Mouse (Mus musculus) midbrain, postnatal 0 days (tissue): ENCODE measurements around the gene Tex2. TPM values are rescaled to one million over a fixed set of nuclear protein-coding genes. Genes with fewer than 3 reads are reported as not detected.
"Not testable (repeated sequence)": the region's sequence is repeated elsewhere in the genome, so short reads cannot be mapped to it uniquely, and the experiment has no call there.

Experiments used
- ATAC-seq: fragments of 200-750 bp; cut with Nextera tagmentation; 2 replicates; pipeline ENCODE4 v1.8.0; 2017; ENCODE audit warnings: moderate number of reproducible peaks, mild to moderate bottlenecking, moderate TSS enrichment, moderate library complexity; ENCODE audit not compliant: low FRiP score
- DNase-seq: peaks from one replicate; pipeline ENCODE4 v3.0.0-alpha.2; 2015; ENCODE audit warnings: low spot score
- H3K27ac ChIP-seq: fragments of 300-500 bp; sonication (generic); 2 replicates; pipeline ENCODE4 v1.5.1; 2014; ENCODE audit warnings: low read depth, mild to moderate bottlenecking, low read length, mixed read lengths
- H3K27me3 ChIP-seq: fragments of 300-500 bp; sonication (generic); 2 replicates; pipeline ENCODE4 v1.6.1; 2014; ENCODE audit warnings: low read length, control low read depth, mixed read lengths; ENCODE audit not compliant: insufficient read depth
- H3K36me3 ChIP-seq: fragments of 300-500 bp; sonication (generic); 2 replicates; pipeline ENCODE4 v1.6.1; 2014; ENCODE audit warnings: low read length, control low read depth, mixed read lengths; ENCODE audit not compliant: insufficient read depth
- H3K4me1 ChIP-seq: fragments of 300-500 bp; sonication (generic); 2 replicates; pipeline ENCODE4 v1.6.1; 2014; ENCODE audit warnings: mild to moderate bottlenecking, control low read depth, antibody characterized with exemption, low read length, mixed read lengths; ENCODE audit not compliant: insufficient read depth
- H3K4me2 ChIP-seq: fragments of 300-500 bp; sonication (generic); 2 replicates; pipeline ENCODE4 v1.6.1; 2014; ENCODE audit warnings: low read depth, mild to moderate bottlenecking, low read length, mixed read lengths; ENCODE audit not compliant: poor library complexity, severe bottlenecking
- H3K4me3 ChIP-seq: fragments of 300-500 bp; sonication (generic); 2 replicates; pipeline ENCODE4 v1.5.1; 2014; ENCODE audit warnings: low read depth, mild to moderate bottlenecking, low read length, moderate library complexity
- H3K9ac ChIP-seq: fragments of 300-500 bp; sonication (generic); replicated peaks from 2 replicates; pipeline ENCODE4 v1.6.1; 2014; ENCODE audit warnings: mild to moderate bottlenecking, low read length, moderate library complexity, mixed read lengths; ENCODE audit not compliant: poor library complexity, severe bottlenecking
- H3K9me3 ChIP-seq: fragments of 300-500 bp; sonication (generic); 2 replicates; pipeline ENCODE4 v1.6.1; 2016; ENCODE audit warnings: low read length, control low read depth
- CTCF ChIP-seq: IDR thresholded peaks from 2 replicates; pipeline ENCODE4 v1.5.1; 2016; ENCODE audit warnings: antibody characterized with exemption, mild to moderate bottlenecking
- WGBS: fragments of 180-500 bp; shearing (Covaris S2); extraction: QIAGEN DNeasy Blood & Tissue Kit; methylation state at CpG from one replicate; pipeline ENCODE4 v1.1.7; 2014; 5-methylcytosine and 5-hydroxymethylcytosine counted together
- polyA plus RNA-seq: library from polyadenylated mRNA; unstranded; fragments of >200 nt; fragmentation: Nextera tagmentation; extraction: Ambion mirVana; gene quantifications from 2 replicates; pipeline ENCODE4 v1.2.1, GENCODE M21; 2015
- total RNA-seq: library from RNA; depleted of rRNA; stranded (reverse); fragments of >200 nt; gene quantifications from 2 replicates; pipeline ENCODE4 v1.2.3, GENCODE M21; 2014

Tex2 gene
- total and polyA plus RNA-seq, 2 experiments from 2014 or later, result 36.3 to 69.5 TPM

DNA sequence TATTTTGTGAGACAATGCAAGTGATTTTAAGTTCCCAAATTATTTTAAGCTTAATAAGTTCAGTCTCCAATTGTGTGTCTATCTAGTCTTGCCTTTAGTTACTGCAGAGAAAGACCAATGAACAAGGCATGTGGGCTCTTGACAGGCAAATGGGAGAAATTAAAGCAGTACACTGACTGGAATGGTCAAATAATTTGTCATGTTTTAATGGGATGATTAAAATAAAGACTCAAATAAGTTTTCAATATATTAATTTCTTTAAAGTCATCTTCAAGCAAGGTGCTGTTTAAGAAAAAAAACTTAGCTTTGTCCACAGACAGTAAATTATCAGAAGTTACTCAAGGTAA lies 111.1 kb downstream of the Tex2 start:
- Histone ChIP-seq H3K27me3 (no peaks in the 10 kb centered on the region), H3K9ac (no peak overlapping the region), H3K4me3 (no peak overlapping the region), H3K27ac (no peak overlapping the region), H3K4me2 (peak overlapping the region; percentile 83; the same call in 1 of the 2 replicates), H3K4me1 (no peaks in the 10 kb centered on the region), H3K36me3 (no peaks in the 10 kb centered on the region), H3K9me3 (no peaks in the 10 kb centered on the region)
- DNase-seq (no peak), ATAC-seq (no peak)
- TF ChIP-seq CTCF, result no peak

DNA sequence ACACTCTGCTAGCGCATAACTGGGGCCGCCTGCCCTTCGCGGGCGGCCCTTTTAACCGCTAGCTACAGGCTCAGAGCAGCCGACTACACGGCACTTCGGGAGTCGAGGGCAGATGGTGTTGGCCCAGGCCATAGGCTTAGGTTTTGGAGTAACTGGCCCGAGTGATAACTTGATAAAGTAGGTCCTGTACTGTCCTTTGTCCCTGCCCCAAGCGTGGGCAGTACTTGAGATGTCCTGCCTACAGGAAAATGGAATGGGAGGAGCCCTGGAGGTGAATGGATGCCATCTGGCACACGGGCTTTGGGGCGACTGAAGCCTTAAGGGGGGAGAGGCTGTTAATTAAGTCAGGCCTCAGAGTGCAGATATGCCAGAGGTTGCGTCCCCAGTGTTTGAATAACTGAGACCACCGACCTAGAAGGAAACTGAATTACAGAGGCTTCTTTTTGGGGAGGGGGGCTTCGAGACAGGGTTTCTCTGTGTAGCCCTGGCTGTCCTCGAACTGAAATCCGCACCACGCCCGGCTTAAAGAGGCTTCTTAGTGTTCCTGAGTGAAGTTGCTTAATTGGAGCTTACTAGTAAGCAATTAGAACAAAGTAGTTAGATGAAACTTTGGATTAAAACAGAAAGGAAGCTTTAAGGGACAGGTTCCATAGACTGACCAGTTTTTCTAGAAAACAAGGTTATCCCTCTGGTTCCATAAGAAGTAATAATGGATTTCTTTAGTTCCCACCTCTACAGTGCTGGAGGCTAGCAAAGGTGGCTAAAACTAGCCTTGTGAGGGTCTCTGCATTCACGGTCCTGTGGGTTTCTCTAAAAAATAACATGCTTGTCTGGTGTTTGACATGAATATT lies 111.7 kb downstream of the Tex2 start:
- Histone ChIP-seq H3K4me1 (no peaks in the 10 kb centered on the region), H3K4me3 (peak overlapping the region; percentile 81), H3K27me3 (no peaks in the 10 kb centered on the region), H3K4me2 (peak overlapping the region; percentile 83), H3K36me3 (no peaks in the 10 kb centered on the region), H3K9me3 (no peaks in the 10 kb centered on the region), H3K9ac (peak overlapping the region; percentile 91), H3K27ac (peak overlapping the region; percentile 94)
- WGBS, result under 1% methylated on average over 22 of the region's 22 CpGs
- ATAC-seq (peak; percentile 67), DNase-seq (peak; percentile 79)
- no peak for TF ChIP-seq CTCF

DNA sequence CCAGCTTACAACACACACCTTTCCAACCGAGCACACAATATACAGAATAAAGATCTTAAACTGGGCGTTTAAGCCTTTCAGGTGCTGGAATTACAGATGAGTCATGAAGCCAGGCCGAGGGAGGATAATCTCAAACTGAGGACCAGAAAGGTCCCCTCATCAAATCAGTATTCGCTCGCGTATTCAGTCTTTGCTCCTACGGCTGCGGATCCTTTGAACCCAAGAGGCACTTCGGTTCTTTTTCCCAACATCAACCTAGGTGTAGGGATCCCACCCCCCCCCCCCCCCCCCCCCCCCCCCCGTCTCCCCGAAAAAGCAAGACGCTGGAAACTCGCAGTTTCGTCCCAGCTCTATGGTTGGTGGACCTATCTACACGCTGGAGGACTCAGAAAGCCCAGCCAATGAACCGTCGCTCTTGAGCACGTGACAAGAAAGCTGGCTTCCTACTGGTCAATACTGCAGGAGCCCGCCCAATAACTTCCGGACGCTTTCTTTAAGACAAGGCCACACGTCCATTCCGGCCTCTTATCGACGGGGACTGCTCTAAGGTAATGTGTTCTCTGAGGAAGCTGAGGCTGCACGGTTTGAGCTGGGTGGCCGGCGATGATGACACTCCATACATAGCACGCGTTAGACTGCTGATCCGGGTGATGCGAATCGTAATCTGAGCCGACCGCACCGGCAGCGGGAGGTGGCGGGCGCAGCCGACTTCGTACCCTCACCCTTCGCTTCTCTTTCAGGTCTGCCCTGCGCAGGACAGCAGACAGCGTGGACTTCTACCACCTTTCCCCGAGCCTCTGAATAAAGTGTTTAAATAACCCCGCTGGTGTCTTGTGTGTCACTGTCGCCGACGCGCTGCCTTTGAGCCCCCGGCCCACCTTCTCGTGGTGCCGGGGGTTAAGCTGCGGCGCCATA lies 112.6 kb downstream of the Tex2 start:
- Histone ChIP-seq H3K4me3 (peak overlapping the region; percentile 81), H3K27ac (peak overlapping the region; percentile 94), H3K9me3 (no peaks in the 10 kb centered on the region), H3K9ac (peak overlapping the region; percentile 91), H3K4me2 (peak overlapping the region; percentile 83), H3K36me3 (no peaks in the 10 kb centered on the region), H3K4me1 (no peaks in the 10 kb centered on the region), H3K27me3 (no peaks in the 10 kb centered on the region)
- ATAC-seq (peak; percentile 97), DNase-seq (peak; percentile 100)
- under 1% methylated on average over 50 of the region's 55 CpGs for WGBS
- no peak for TF ChIP-seq CTCF

DNA sequence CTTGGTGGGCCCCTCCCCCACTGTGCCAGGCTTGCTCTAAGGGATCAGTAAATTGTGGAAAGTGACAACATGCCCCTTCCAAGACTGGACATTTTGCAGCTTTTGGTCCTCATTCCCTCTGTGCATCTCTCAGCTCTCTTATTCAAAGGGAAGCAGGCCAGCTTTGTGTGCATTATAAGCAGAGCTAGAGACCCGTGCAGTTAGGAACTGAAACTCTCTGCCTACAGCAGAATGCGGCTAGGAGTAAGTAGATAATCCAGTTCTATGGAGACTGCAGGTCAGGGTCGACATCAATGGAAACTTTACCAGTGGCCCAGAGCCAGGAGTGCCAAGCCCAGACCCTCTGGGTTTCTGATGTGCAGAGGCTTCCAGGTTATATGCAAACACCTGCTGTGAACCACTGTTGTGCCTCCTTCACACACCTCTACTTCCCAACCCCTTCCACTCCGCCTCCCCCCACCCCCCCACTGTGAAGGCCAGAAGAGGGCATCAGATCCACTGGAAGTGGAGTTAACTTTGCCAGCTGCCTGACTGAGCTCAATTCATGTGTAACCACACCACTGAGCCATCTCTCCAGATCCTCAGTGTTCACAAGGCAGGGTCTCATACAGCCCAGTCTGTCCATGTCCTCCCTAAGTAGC lies 114.4 kb downstream of the Tex2 start:
- Histone ChIP-seq H3K9ac (no peak overlapping the region), H3K4me3 (no peak overlapping the region), H3K4me2 (no peak overlapping the region), H3K4me1 (no peaks in the 10 kb centered on the region), H3K9me3 (no peaks in the 10 kb centered on the region), H3K36me3 (no peaks in the 10 kb centered on the region), H3K27ac (no peak overlapping the region), H3K27me3 (no peaks in the 10 kb centered on the region)
- WGBS, result 8% methylated on average over 4 of the region's 4 CpGs
- ATAC-seq, result no peak
- TF ChIP-seq CTCF, result no peak
- DNase-seq, result no peak

DNA sequence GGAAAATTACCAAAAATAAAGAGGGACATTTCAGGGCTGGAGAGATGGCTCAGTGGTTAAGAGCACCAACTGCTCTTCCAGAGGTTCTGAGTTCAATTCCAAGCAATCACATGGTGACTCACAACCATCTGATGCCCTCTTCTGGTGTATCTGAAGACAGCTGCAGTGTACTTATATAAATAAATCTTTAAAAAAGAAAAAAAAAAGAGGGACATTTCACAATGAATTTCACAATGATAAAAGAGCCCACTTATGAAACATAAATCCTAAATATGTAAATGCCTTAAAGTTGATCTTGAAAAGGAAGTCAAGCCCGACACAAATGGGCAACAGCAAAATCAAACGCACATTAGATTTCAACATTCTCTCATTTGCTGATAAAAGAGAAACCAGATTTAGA lies 115.3 kb downstream of the Tex2 start:
- Histone ChIP-seq H3K4me3 (no peak overlapping the region), H3K9ac (no peak overlapping the region), H3K27ac (no peak overlapping the region), H3K36me3 (no peaks in the 10 kb centered on the region), H3K9me3 (no peaks in the 10 kb centered on the region), H3K4me2 (no peak overlapping the region), H3K27me3 (no peaks in the 10 kb centered on the region), H3K4me1 (no peaks in the 10 kb centered on the region)
- DNase-seq (no peak), ATAC-seq (no peak)
- 0 out of 2 replicates have a peak, but pooled peaks have one; percentile 14 for TF ChIP-seq CTCF
- WGBS, result 91% methylated on average over 2 of the region's 2 CpGs

DNA sequence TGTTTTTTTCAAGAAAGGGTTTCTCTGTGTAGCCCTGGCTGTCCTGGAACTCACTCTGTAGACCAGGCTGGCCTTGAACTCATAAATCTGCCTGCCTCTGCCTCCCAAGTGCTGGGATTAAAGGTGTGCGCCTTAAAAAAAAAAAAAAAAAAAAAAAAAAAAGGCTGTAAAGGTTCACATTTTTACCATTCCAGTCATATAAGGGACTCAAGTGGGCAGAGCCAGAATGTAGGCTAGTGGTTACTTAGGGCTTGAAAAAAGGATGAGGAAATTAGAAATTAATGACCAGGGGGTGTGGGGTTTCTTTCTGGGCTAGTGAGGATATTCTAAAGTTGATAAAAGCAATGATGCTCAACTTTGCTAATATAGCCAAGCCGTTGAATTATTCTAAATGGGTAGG lies 116.2 kb downstream of the Tex2 start:
- not testable (repeated sequence) for H3K27me3 ChIP-seq, ATAC-seq, DNase-seq, H3K4me2 ChIP-seq, H3K27ac ChIP-seq, H3K4me3 ChIP-seq, H3K9ac ChIP-seq, H3K36me3 ChIP-seq, H3K9me3 ChIP-seq, H3K4me1 ChIP-seq
- 88% methylated on average over 2 of the region's 2 CpGs for WGBS
